Mouse (Mus musculus): ENCODE measurements around the gene Rhbdd1. TPM values are rescaled to one million over a fixed set of nuclear protein-coding genes. Genes with fewer than 3 reads are reported as not detected.

Gene Rhbdd1
- total and polyA plus RNA-seq, 3 experiments, result 12.6 to 21.8 (median 19.8) TPM

DNA sequence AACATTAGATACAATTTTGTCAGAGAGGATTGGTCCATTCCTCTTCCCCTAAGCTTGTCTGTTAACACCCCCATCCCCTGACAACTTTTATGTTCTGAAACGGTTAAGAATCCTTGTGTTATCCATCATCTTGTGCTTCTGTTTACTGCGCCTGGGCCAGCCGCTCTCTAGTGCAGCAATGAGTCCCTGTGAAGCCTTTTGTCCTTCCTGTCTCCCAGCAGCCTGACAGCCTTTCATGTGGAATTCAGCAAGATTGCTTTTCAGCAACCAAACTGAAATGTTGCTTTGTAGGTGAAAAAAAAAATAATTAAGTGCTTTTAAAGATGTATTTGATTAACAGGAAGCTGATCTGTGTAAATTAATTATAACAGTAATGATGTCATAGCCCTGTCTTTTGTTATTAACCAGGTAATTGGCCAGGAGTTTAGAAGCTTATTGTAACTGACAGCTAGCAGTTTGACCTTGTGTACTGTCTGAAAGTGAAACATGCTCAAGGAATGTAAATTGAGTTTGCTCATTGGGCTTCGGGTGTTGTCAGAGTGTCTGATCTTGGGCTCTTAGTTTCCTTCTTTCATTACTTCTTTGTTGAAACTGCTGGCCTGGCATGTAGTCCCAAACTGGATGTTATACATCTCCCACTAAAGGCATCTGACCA lies 8.0 kb downstream of the Rhbdd1 start:
- H3K9ac ChIP-seq (ENCODE audit: insufficient read depth, low read depth), result no peak overlapping the region
- in situ Hi-C loops (cut with MboI; ENCODE audit: low pct_ligation_motif_present, low pct_unique_long_range_greater_than_20kb, low sequenced_read_pairs) (no loop called here), dilution Hi-C loops (cut with MboI; ENCODE audit: extremely low pct_ligation_motif_present, extremely low pct_unique_long_range_greater_than_20kb, low sequenced_read_pairs) (no loop called here)
- no peak overlapping the region for H3K4me2 ChIP-seq (ENCODE audit: insufficient read depth, low read depth, poor library complexity, severe bottlenecking)
- no peak overlapping the region for H3K4me3 ChIP-seq (replicated peaks in 1 of 3; ENCODE audit: low read depth in 2 of 3, low read length in 2 of 3, poor library complexity in 1 of 3)
- H3K36me3 ChIP-seq (replicated peaks in 1 of 2; ENCODE audit: control insufficient read depth in 1 of 2, insufficient read depth in 1 of 2, low read length in 1 of 2), result peaks cover 8 to 38% of the 10 kb centered on the region in 2 experiments
- H3K4me1 ChIP-seq (ENCODE audit: control insufficient read depth in 1 of 2, insufficient read depth in 2 of 2), result peaks cover 4 to 21% of the 10 kb centered on the region in 2 experiments; a peak in 2 of 4 replicates
- H3K79me2 ChIP-seq (replicated peaks; ENCODE audit: control insufficient read depth, extremely low read depth, insufficient read depth, poor library complexity, severe bottlenecking), result peaks cover 39% of the 10 kb centered on the region
- TF ChIP-seq MAX (IDR thresholded peaks at IDR 0.05; ENCODE audit: low read length) (no peak), E2F4 (IDR thresholded peaks at IDR 0.05; ENCODE audit: insufficient replicate concordance, low read depth, low read length) (no peak)
- no peaks in the 10 kb centered on the region for H3K9me3 ChIP-seq (replicated peaks; ENCODE audit: low read length)
- no peak overlapping the region for H3K27ac ChIP-seq (ENCODE audit: insufficient read depth, low read depth)
- DNase-seq (ENCODE audit: extremely low read depth), result no peak
- no peaks in the 10 kb centered on the region for H3K27me3 ChIP-seq (replicated peaks)

DNA sequence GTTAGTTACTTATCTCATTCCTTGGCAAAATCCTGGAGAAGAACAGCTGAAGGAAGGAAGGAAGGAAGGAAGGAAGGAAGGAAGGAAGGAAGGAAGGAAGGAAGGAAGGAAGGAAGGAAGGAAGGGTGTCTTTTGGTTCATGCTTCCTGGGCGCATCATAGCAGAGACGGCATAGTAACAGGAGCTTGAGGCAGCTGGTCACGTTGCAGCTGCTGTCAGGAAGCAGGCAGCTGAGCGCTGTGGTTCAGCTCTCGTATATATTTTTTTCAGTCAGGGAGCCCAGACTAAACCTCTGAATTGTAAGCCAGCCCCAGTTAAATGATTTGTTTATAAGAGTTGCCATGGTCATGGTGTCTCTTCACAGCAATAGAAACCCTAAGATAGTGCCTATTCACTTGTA lies 9.9 kb downstream of the Rhbdd1 start:
- in situ Hi-C loops (cut with MboI; ENCODE audit: low pct_ligation_motif_present, low pct_unique_long_range_greater_than_20kb, low sequenced_read_pairs), result no loop called here

DNA sequence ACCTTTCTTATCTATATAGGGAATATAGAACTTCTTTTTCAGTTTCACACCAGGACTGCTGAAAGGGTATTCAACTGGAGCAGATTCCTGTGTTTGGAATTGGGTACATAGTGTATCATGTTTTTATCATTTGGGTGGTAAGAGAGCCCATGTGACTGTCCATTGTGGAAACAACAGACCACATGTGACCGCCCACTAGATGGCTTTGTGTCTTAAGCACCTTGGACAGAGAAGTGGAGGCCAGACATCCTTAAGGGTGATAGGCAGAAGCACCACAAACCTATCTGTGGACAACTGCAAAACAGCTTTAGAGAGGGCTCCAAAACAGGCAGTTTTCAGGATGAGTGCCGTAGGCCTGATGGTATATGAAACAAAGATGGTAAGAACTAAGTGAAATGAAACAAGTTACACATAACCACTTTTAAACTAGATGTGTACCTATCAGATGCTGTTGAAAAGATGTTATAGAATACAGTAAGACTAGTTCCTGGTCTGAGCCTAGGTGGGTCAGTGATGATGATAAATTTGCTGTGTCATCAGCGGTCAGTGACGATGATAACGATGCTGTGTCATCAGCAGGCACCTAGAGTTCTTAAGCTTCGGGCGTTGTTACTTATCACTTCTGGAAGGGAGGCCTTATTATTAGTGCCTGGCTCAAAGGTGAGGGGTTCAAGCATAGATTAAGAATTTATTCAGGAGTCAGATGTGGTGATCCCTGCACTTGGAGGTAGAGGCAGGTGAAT lies 12.0 kb downstream of the Rhbdd1 start:
- DNase-seq (ENCODE audit: extremely low read depth), result no peak
- H3K79me2 ChIP-seq (replicated peaks; ENCODE audit: control insufficient read depth, extremely low read depth, insufficient read depth, poor library complexity, severe bottlenecking), result peaks cover 15% of the 10 kb centered on the region
- H3K4me3 ChIP-seq (replicated peaks in 1 of 3; ENCODE audit: low read depth in 2 of 3, low read length in 2 of 3, poor library complexity in 1 of 3), result no peak overlapping the region
- TF ChIP-seq MAX (IDR thresholded peaks at IDR 0.05; ENCODE audit: low read length) (no peak), ZMIZ1 (IDR thresholded peaks at IDR 0.05; ENCODE audit: low read depth, low read length) (no peak), CHD2 (IDR thresholded peaks at IDR 0.05; ENCODE audit: low read length) (no peak), TCF12 (IDR thresholded peaks at IDR 0.05; ENCODE audit: low read depth, low read length) (no peak), SMC3 (IDR thresholded peaks at IDR 0.05; ENCODE audit: low read depth, low read length) (no peak), HCFC1 (IDR thresholded peaks at IDR 0.05; ENCODE audit: low read depth, low read length) (no peak), ZNF384 (IDR thresholded peaks at IDR 0.05; ENCODE audit: low read depth, low read length) (no peak), MAFK (IDR thresholded peaks at IDR 0.05; ENCODE audit: insufficient replicate concordance, low read length) (no peak), ETS1 (conservative IDR thresholded peaks at IDR 0.05; ENCODE audit: low read depth, low read length) (no peak), KAT2A (IDR thresholded peaks at IDR 0.05; ENCODE audit: insufficient replicate concordance, low read length) (no peak), ZKSCAN1 (IDR thresholded peaks at IDR 0.05; ENCODE audit: borderline replicate concordance, low read depth, low read length) (no peak), ELF1 (IDR thresholded peaks at IDR 0.05; ENCODE audit: low read depth, low read length) (no peak), JUN (IDR thresholded peaks at IDR 0.05; ENCODE audit: insufficient read depth, low read depth, low read length) (no peak), TBP (conservative IDR thresholded peaks at IDR 0.05; ENCODE audit: low read depth, low read length) (no peak), BHLHE40 (IDR thresholded peaks at IDR 0.05; ENCODE audit: low read depth, low read length) (no peak), USF1 (IDR thresholded peaks at IDR 0.05; ENCODE audit: low read depth, low read length) (no peak)
- no peak overlapping the region for H3K4me2 ChIP-seq (ENCODE audit: insufficient read depth, low read depth, poor library complexity, severe bottlenecking)
- no peaks in the 10 kb centered on the region for H3K9me3 ChIP-seq (replicated peaks; ENCODE audit: low read length)
- peaks cover 6 to 34% of the 10 kb centered on the region in 2 experiments for H3K36me3 ChIP-seq (replicated peaks in 1 of 2; ENCODE audit: control insufficient read depth in 1 of 2, insufficient read depth in 1 of 2, low read length in 1 of 2)
- H3K27ac ChIP-seq (ENCODE audit: insufficient read depth, low read depth), result no peak overlapping the region
- dilution Hi-C loops (cut with MboI; ENCODE audit: extremely low pct_ligation_motif_present, extremely low pct_unique_long_range_greater_than_20kb, low sequenced_read_pairs) (no loop called here), in situ Hi-C loops (cut with MboI; ENCODE audit: low pct_ligation_motif_present, low pct_unique_long_range_greater_than_20kb, low sequenced_read_pairs) (no loop called here)
- peaks cover 0 to 4% of the 10 kb centered on the region in 2 experiments; a peak in 2 of 4 replicates for H3K4me1 ChIP-seq (ENCODE audit: control insufficient read depth in 1 of 2, insufficient read depth in 2 of 2)
- H3K9ac ChIP-seq (ENCODE audit: insufficient read depth, low read depth), result no peak overlapping the region
- H3K27me3 ChIP-seq (replicated peaks), result no peaks in the 10 kb centered on the region

More for the DNA sequence above, 9.9 kb downstream of the Rhbdd1 start:
- Histone ChIP-seq H3K79me2 (replicated peaks; ENCODE audit: control insufficient read depth, extremely low read depth, insufficient read depth, poor library complexity, severe bottlenecking) (peaks cover 26% of the 10 kb centered on the region), H3K4me1 (ENCODE audit: control insufficient read depth in 1 of 2, insufficient read depth in 2 of 2) (peaks cover 4 to 6% of the 10 kb centered on the region in 2 experiments; a peak in 2 of 4 replicates), H3K4me3 (replicated peaks in 1 of 3; ENCODE audit: low read depth in 2 of 3, low read length in 2 of 3, poor library complexity in 1 of 3) (no peak overlapping the region), H3K36me3 (replicated peaks in 1 of 2; ENCODE audit: control insufficient read depth in 1 of 2, insufficient read depth in 1 of 2, low read length in 1 of 2) (peaks cover 6 to 36% of the 10 kb centered on the region in 2 experiments), H3K9me3 (replicated peaks; ENCODE audit: low read length) (no peaks in the 10 kb centered on the region), H3K27ac (ENCODE audit: insufficient read depth, low read depth) (no peak overlapping the region), H3K9ac (ENCODE audit: insufficient read depth, low read depth) (no peak overlapping the region), H3K4me2 (ENCODE audit: insufficient read depth, low read depth, poor library complexity, severe bottlenecking) (no peak overlapping the region), H3K27me3 (replicated peaks) (no peaks in the 10 kb centered on the region)
- DNase-seq (ENCODE audit: extremely low read depth), result no peak
- TF ChIP-seq POLR2A (IDR thresholded peaks at IDR 0.05; ENCODE audit: low read depth, low read length) (no peak), MYC (IDR thresholded peaks at IDR 0.05; ENCODE audit: low read depth, low read length) (no peak), UBTF (IDR thresholded peaks at IDR 0.05; ENCODE audit: low read depth, low read length) (no peak), MEF2A (IDR thresholded peaks at IDR 0.05; ENCODE audit: borderline replicate concordance, low read depth, low read length) (no peak), E2F4 (IDR thresholded peaks at IDR 0.05; ENCODE audit: insufficient replicate concordance, low read depth, low read length) (no peak), ETS1 (conservative IDR thresholded peaks at IDR 0.05; ENCODE audit: low read depth, low read length) (no peak), JUND (conservative IDR thresholded peaks at IDR 0.05; ENCODE audit: low read depth, low read length) (no peak), KAT2A (IDR thresholded peaks at IDR 0.05; ENCODE audit: insufficient replicate concordance, low read length) (no peak), HCFC1 (IDR thresholded peaks at IDR 0.05; ENCODE audit: low read depth, low read length) (no peak), USF1 (IDR thresholded peaks at IDR 0.05; ENCODE audit: low read depth, low read length) (no peak)
- dilution Hi-C loops (cut with MboI; ENCODE audit: extremely low pct_ligation_motif_present, extremely low pct_unique_long_range_greater_than_20kb, low sequenced_read_pairs), result no loop called here
